Mouse (Mus musculus) lung, postnatal 10 days (tissue): ENCODE results near the gene Chpf.

Experiments
- DNase-seq: peaks from one replicate; pipeline ENCODE4 v3.0.0; 2021

Gene Chpf

GRCm38 (mm10) chr1:75478916-75479634 lies at the start of gene Chpf, which contains the start of gene Tmem198:
Chpf (minus strand) TSS chr1:75479307.
Tmem198 (plus strand) TSS chr1:75479532.
- peak; percentile 98 for DNase-seq

- DNase-seq: peak; percentile 39
These were observed 45.6 kb upstream of the Chpf start for GRCm38 (mm10) chr1:75524679-75525078.

- peak; percentile 97 for DNase-seq
These were observed 42.4 kb upstream of the Chpf start, which contains the start of gene Stk11ip for GRCm38 (mm10) chr1:75521321-75522031. Stk11ip (plus strand) TSS chr1:75521529.

- DNase-seq: peak; percentile 21
These were observed 40.5 kb upstream of the Chpf start for GRCm38 (mm10) chr1:75519576-75519975.

GRCm38 (mm10) chr1:75518427-75518826 lies 39.3 kb upstream of the Chpf start:
- no peak for DNase-seq

- DNase-seq: no peak
These were observed 38.9 kb upstream of the Chpf start for GRCm38 (mm10) chr1:75517984-75518383.

- peak; percentile 14 for DNase-seq
These were observed 37.7 kb upstream of the Chpf start for GRCm38 (mm10) chr1:75516703-75517380.

- no peak for DNase-seq
These were observed 33.4 kb upstream of the Chpf start for GRCm38 (mm10) chr1:75512550-75512949.

GRCm38 (mm10) chr1:75511437-75512210 lies 32.5 kb upstream of the Chpf start:
- DNase-seq: no peak

GRCm38 (mm10) chr1:75510154-75510553 lies 31.0 kb upstream of the Chpf start:
- peak; percentile 33 for DNase-seq

- DNase-seq: no peak
These were observed 30.5 kb upstream of the Chpf start for GRCm38 (mm10) chr1:75509586-75509985.

- DNase-seq: no peak
These were observed 27.9 kb upstream of the Chpf start, which contains the start of gene Inha for GRCm38 (mm10) chr1:75507006-75507405. Inha (plus strand) TSS chr1:75507077.

- DNase-seq: peak; percentile 88
These were observed 27.1 kb upstream of the Chpf start, which contains the start of gene Obsl1 for GRCm38 (mm10) chr1:75505956-75506831. Obsl1 (minus strand) TSS chr1:75506452.

- DNase-seq: peak; percentile 80
These were observed 26.2 kb upstream of the Chpf start for GRCm38 (mm10) chr1:75505159-75505955.

GRCm38 (mm10) chr1:75504256-75505045 lies 25.3 kb upstream of the Chpf start:
- DNase-seq: no peak

GRCm38 (mm10) chr1:75503651-75503980 lies 24.5 kb upstream of the Chpf start:
- DNase-seq: no peak

- DNase-seq: no peak
These were observed 24.0 kb upstream of the Chpf start for GRCm38 (mm10) chr1:75502945-75503650.

GRCm38 (mm10) chr1:75501905-75502304 lies 22.8 kb upstream of the Chpf start:
- DNase-seq: no peak

GRCm38 (mm10) chr1:75499441-75499840 lies 20.3 kb upstream of the Chpf start:
- no peak for DNase-seq
